Mouse (Mus musculus) liver, embryonic 14.5 days (tissue): ENCODE data around the gene Pigk.

Experiments
- CTCF ChIP-seq: IDR thresholded peaks from 2 replicates; pipeline ENCODE4 v1.5.1; 2016; ENCODE audit warnings: antibody characterized with exemption, low read depth, control low read depth
- EP300 ChIP-seq: IDR thresholded peaks from 2 replicates; pipeline ENCODE4 v1.6.1; 2016; ENCODE audit warnings: antibody characterized with exemption, low read depth

- TF ChIP-seq CTCF (no peak), EP300 (no peak)
Observed at GRCm38 (mm10) chr3:152971373-152971772, 257.5 kb downstream of the Pigk start.
